Mouse (Mus musculus) heart, embryonic 13.5 days (tissue): ENCODE results near the gene Egfl8. TPM values are rescaled to one million over a fixed set of nuclear protein-coding genes. Genes with fewer than 3 reads are reported as not detected.
A peak's percentile ranks its signal among the peaks of the same experiment; 100 is the strongest.

Experiments used
- ATAC-seq: fragments of 200-750 bp; cut with Nextera tagmentation; 2 replicates; pipeline ENCODE4 v1.8.0; 2017; ENCODE audit warnings: moderate TSS enrichment; ENCODE audit not compliant: insufficient number of reproducible peaks, low FRiP score, low TSS enrichment; ENCODE audit errors: extremely low read depth
- H3K27ac ChIP-seq: fragments of 300-500 bp; sonication (generic); replicated peaks from 2 replicates; pipeline ENCODE4 v1.5.1; 2015; ENCODE audit warnings: moderate library complexity, mild to moderate bottlenecking, inconsistent platforms
- H3K27me3 ChIP-seq: fragments of 300-500 bp; sonication (generic); replicated peaks from 2 replicates; pipeline ENCODE4 v1.6.1; 2015; ENCODE audit warnings: mild to moderate bottlenecking, inconsistent platforms
- H3K36me3 ChIP-seq: fragments of 300-500 bp; sonication (generic); 2 replicates; pipeline ENCODE4 v1.6.1; 2015; ENCODE audit warnings: mild to moderate bottlenecking, inconsistent platforms
- H3K4me1 ChIP-seq: fragments of 300-500 bp; sonication (generic); 2 replicates; pipeline ENCODE4 v1.6.1; 2015; ENCODE audit warnings: inconsistent platforms
- H3K4me2 ChIP-seq: fragments of 300-500 bp; sonication (generic); 2 replicates; pipeline ENCODE4 v1.6.1; 2015; ENCODE audit warnings: inconsistent platforms, mild to moderate bottlenecking, moderate library complexity
- H3K4me3 ChIP-seq: fragments of 300-500 bp; sonication (generic); 2 replicates; pipeline ENCODE4 v1.5.1; 2015; ENCODE audit warnings: moderate library complexity, mild to moderate bottlenecking, inconsistent platforms
- H3K9ac ChIP-seq: fragments of 300-500 bp; sonication (generic); 2 replicates; pipeline ENCODE4 v1.6.1; 2015; ENCODE audit warnings: inconsistent platforms, mild to moderate bottlenecking, moderate library complexity
- H3K9me3 ChIP-seq: fragments of 300-500 bp; sonication (generic); 2 replicates; pipeline ENCODE4 v1.6.1; 2016; ENCODE audit warnings: inconsistent platforms
- WGBS: fragments of 180-500 bp; shearing (Covaris S2); methylation state at CpG from one replicate; pipeline ENCODE4 v1.1.7; 2015; ENCODE audit warnings: mixed read lengths; 5-methylcytosine and 5-hydroxymethylcytosine counted together
- polyA plus RNA-seq: library from polyadenylated mRNA; unstranded; fragments of >200 nt; fragmentation: Nextera tagmentation; extraction: Ambion mirVana; gene quantifications from 2 replicates; pipeline ENCODE4 v1.2.1, GENCODE M21; 2015

The Egfl8 gene
- polyA plus RNA-seq, 1 experiment from 2014 or later: 1.2 TPM

GRCm38 (mm10) chr17:34627093-34627942 lies 11.5 kb upstream of the Egfl8 start:
- Histone ChIP-seq H3K9ac (peak overlapping the region; percentile 90), H3K36me3 (peaks cover 33% of the 10 kb centered on the region), H3K9me3 (no peaks in the 10 kb centered on the region), H3K4me2 (peak overlapping the region; percentile 90), H3K27me3 (peaks cover 39% of the 10 kb centered on the region), H3K4me3 (peak overlapping the region; percentile 80), H3K4me1 (peaks cover 57% of the 10 kb centered on the region), H3K27ac (peak overlapping the region; percentile 96)
- ATAC-seq: peak; percentile 74
- WGBS: under 1% methylated on average over 43 of the region's 45 CpGs

- Histone ChIP-seq H3K4me2 (peak overlapping the region; percentile 90), H3K4me3 (peak overlapping the region; percentile 80), H3K4me1 (peaks cover 51% of the 10 kb centered on the region), H3K27me3 (peaks cover 33% of the 10 kb centered on the region), H3K9ac (peak overlapping the region; percentile 90), H3K9me3 (no peaks in the 10 kb centered on the region), H3K27ac (peak overlapping the region; percentile 96), H3K36me3 (peaks cover 38% of the 10 kb centered on the region)
- under 1% methylated on average over 18 of the region's 18 CpGs for WGBS
- no peak for ATAC-seq
Measured at GRCm38 (mm10) chr17:34626773-34627092, 11.0 kb upstream of the Egfl8 start.

- 0 out of 2 replicates have a peak overlapping the region, but pooled peaks have one; percentile 96 for H3K27ac ChIP-seq
- 41% methylated on average over 16 of the region's 16 CpGs for WGBS
- no peaks in the 10 kb centered on the region for H3K9me3 ChIP-seq
- H3K4me2 ChIP-seq: peak overlapping the region; percentile 90
- peak overlapping the region; percentile 90 for H3K9ac ChIP-seq
- no peak for ATAC-seq
- peaks cover 46% of the 10 kb centered on the region for H3K4me1 ChIP-seq
- H3K27me3 ChIP-seq: peaks cover 28% of the 10 kb centered on the region
- peak overlapping the region; percentile 80 for H3K4me3 ChIP-seq
- peaks cover 44% of the 10 kb centered on the region for H3K36me3 ChIP-seq
Measured at GRCm38 (mm10) chr17:34626062-34626772, 10.4 kb upstream of the Egfl8 start.

- no peak overlapping the region for H3K9ac ChIP-seq
- H3K27me3 ChIP-seq: peaks cover 16% of the 10 kb centered on the region
- H3K4me2 ChIP-seq: no peak overlapping the region
- no peak overlapping the region for H3K27ac ChIP-seq
- no peak for ATAC-seq
- H3K4me1 ChIP-seq: peaks cover 33% of the 10 kb centered on the region
- WGBS: 82% methylated on average over 3 of the region's 3 CpGs
- H3K9me3 ChIP-seq: no peaks in the 10 kb centered on the region
- no peak overlapping the region for H3K4me3 ChIP-seq
- H3K36me3 ChIP-seq: peaks cover 56% of the 10 kb centered on the region
Measured at GRCm38 (mm10) chr17:34624981-34625380, 9.2 kb upstream of the Egfl8 start.

- Histone ChIP-seq H3K4me3 (no peak overlapping the region), H3K27me3 (no peaks in the 10 kb centered on the region), H3K4me1 (peaks cover 15% of the 10 kb centered on the region), H3K4me2 (no peak overlapping the region), H3K36me3 (peaks cover 72% of the 10 kb centered on the region), H3K9ac (no peak overlapping the region), H3K27ac (no peak overlapping the region), H3K9me3 (no peaks in the 10 kb centered on the region)
- ATAC-seq: no peak
- WGBS: 81% methylated on average over 9 of the region's 9 CpGs
Measured at GRCm38 (mm10) chr17:34623161-34623560, 7.4 kb upstream of the Egfl8 start.

- no peak overlapping the region for H3K9ac ChIP-seq
- H3K9me3 ChIP-seq: no peaks in the 10 kb centered on the region
- H3K27ac ChIP-seq: no peak overlapping the region
- ATAC-seq: no peak
- H3K4me2 ChIP-seq: no peak overlapping the region
- H3K4me1 ChIP-seq: peaks cover 5% of the 10 kb centered on the region
- no peaks in the 10 kb centered on the region for H3K27me3 ChIP-seq
- H3K36me3 ChIP-seq: peaks cover 85% of the 10 kb centered on the region
- 91% methylated on average over 8 of the region's 8 CpGs for WGBS
- no peak overlapping the region for H3K4me3 ChIP-seq
Measured at GRCm38 (mm10) chr17:34621006-34621405, 5.2 kb upstream of the Egfl8 start.

GRCm38 (mm10) chr17:34618999-34619398 lies 3.2 kb upstream of the Egfl8 start:
- 21% methylated on average over 6 of the region's 6 CpGs for WGBS
- Histone ChIP-seq H3K4me3 (no peak overlapping the region), H3K9me3 (no peaks in the 10 kb centered on the region), H3K4me1 (no peaks in the 10 kb centered on the region), H3K36me3 (peaks cover 89% of the 10 kb centered on the region), H3K4me2 (no peak overlapping the region), H3K9ac (no peak overlapping the region), H3K27me3 (no peaks in the 10 kb centered on the region), H3K27ac (no peak overlapping the region)
- no peak for ATAC-seq

GRCm38 (mm10) chr17:34613830-34614229 lies 1.9 kb downstream of the Egfl8 start:
- no peak overlapping the region for H3K9ac ChIP-seq
- no peak overlapping the region for H3K27ac ChIP-seq
- no peak overlapping the region for H3K4me2 ChIP-seq
- peaks cover 76% of the 10 kb centered on the region for H3K36me3 ChIP-seq
- peaks cover 4% of the 10 kb centered on the region for H3K4me1 ChIP-seq
- ATAC-seq: no peak
- H3K4me3 ChIP-seq: no peak overlapping the region
- H3K9me3 ChIP-seq: no peaks in the 10 kb centered on the region
- no peaks in the 10 kb centered on the region for H3K27me3 ChIP-seq
- WGBS: 87% methylated on average over 10 of the region's 10 CpGs

GRCm38 (mm10) chr17:34613054-34613645 lies 2.6 kb downstream of the Egfl8 start:
- no peaks in the 10 kb centered on the region for H3K27me3 ChIP-seq
- H3K4me2 ChIP-seq: no peak overlapping the region
- 76% methylated on average over 11 of the region's 11 CpGs for WGBS
- H3K9me3 ChIP-seq: no peaks in the 10 kb centered on the region
- H3K4me1 ChIP-seq: peaks cover 10% of the 10 kb centered on the region
- no peak overlapping the region for H3K27ac ChIP-seq
- no peak overlapping the region for H3K9ac ChIP-seq
- peaks cover 72% of the 10 kb centered on the region for H3K36me3 ChIP-seq
- no peak overlapping the region for H3K4me3 ChIP-seq
- no peak for ATAC-seq

- H3K4me1 ChIP-seq: peaks cover 27% of the 10 kb centered on the region
- H3K4me2 ChIP-seq: no peak overlapping the region
- no peak overlapping the region for H3K9ac ChIP-seq
- ATAC-seq: no peak
- H3K27me3 ChIP-seq: no peaks in the 10 kb centered on the region
- no peaks in the 10 kb centered on the region for H3K9me3 ChIP-seq
- H3K27ac ChIP-seq: no peak overlapping the region
- H3K4me3 ChIP-seq: no peak overlapping the region
- peaks cover 64% of the 10 kb centered on the region for H3K36me3 ChIP-seq
- 93% methylated on average over 8 of the region's 8 CpGs for WGBS
Measured at GRCm38 (mm10) chr17:34611050-34611449, 4.7 kb downstream of the Egfl8 start.

- ATAC-seq: no peak
- H3K4me2 ChIP-seq: no peak overlapping the region
- H3K9ac ChIP-seq: peak overlapping the region; percentile 24; the same call in 1 of the 2 replicates
- H3K9me3 ChIP-seq: no peaks in the 10 kb centered on the region
- 73% methylated on average over 7 of the region's 7 CpGs for WGBS
- H3K4me1 ChIP-seq: peaks cover 37% of the 10 kb centered on the region
- peaks cover 33% of the 10 kb centered on the region for H3K36me3 ChIP-seq
- no peak overlapping the region for H3K4me3 ChIP-seq
- H3K27me3 ChIP-seq: no peaks in the 10 kb centered on the region
- H3K27ac ChIP-seq: no peak overlapping the region
Measured at GRCm38 (mm10) chr17:34607997-34608396, 7.8 kb downstream of the Egfl8 start.
